Mouse (Mus musculus): ENCODE results near the gene Tomm20.

GRCm38 (mm10) chr8:126932249-126932648, 13.4 kb downstream of the Tomm20 start:
- TF ChIP-seq TAL1 (IDR thresholded peaks at IDR 0.05; ENCODE audit: low read length): no peak
- TF ChIP-seq GATA1 (IDR thresholded peaks at IDR 0.05; ENCODE audit: low read length): no peak

Data from erythroblast, embryonic 14.5 days (primary cell).